Mouse (Mus musculus) heart, embryonic 15.5 days (tissue): ENCODE measurements around the gene Son. TPM values are rescaled to one million over a fixed set of nuclear protein-coding genes. Genes with fewer than 3 reads are reported as not detected.
A peak's percentile ranks its signal among the peaks of the same experiment; 100 is the strongest.

Experiments used
- ATAC-seq: fragments of 200-750 bp; cut with Nextera tagmentation; replicated peaks from 2 replicates; pipeline ENCODE4 v1.8.0; 2017; ENCODE audit warnings: low read depth, moderate TSS enrichment; ENCODE audit not compliant: insufficient number of reproducible peaks, insufficient read depth, low FRiP score
- H3K27ac ChIP-seq: fragments of 300-500 bp; sonication (generic); 2 replicates; pipeline ENCODE4 v1.5.1; 2015; ENCODE audit warnings: mild to moderate bottlenecking, inconsistent platforms
- H3K27me3 ChIP-seq: fragments of 300-500 bp; sonication (generic); 2 replicates; pipeline ENCODE4 v1.6.1; 2015; ENCODE audit warnings: inconsistent platforms
- H3K36me3 ChIP-seq: fragments of 300-500 bp; sonication (generic); 2 replicates; pipeline ENCODE4 v1.6.1; 2015; ENCODE audit warnings: mild to moderate bottlenecking, inconsistent platforms
- H3K4me1 ChIP-seq: fragments of 300-500 bp; sonication (generic); replicated peaks from 2 replicates; pipeline ENCODE4 v1.6.1; 2015; ENCODE audit warnings: inconsistent platforms
- H3K4me2 ChIP-seq: fragments of 300-500 bp; sonication (generic); 2 replicates; pipeline ENCODE4 v1.6.1; 2015; ENCODE audit warnings: inconsistent platforms, mild to moderate bottlenecking, moderate library complexity
- H3K4me3 ChIP-seq: fragments of 300-500 bp; sonication (generic); 2 replicates; pipeline ENCODE4 v1.5.1; 2015; ENCODE audit warnings: mild to moderate bottlenecking, inconsistent platforms
- H3K9ac ChIP-seq: fragments of 300-500 bp; sonication (generic); 2 replicates; pipeline ENCODE4 v1.6.1; 2015; ENCODE audit warnings: mild to moderate bottlenecking, inconsistent platforms
- H3K9me3 ChIP-seq: fragments of 300-500 bp; sonication (generic); replicated peaks from 2 replicates; pipeline ENCODE4 v1.6.1; 2016; ENCODE audit warnings: inconsistent platforms
- WGBS: fragments of 180-500 bp; shearing (Covaris S2); methylation state at CpG from one replicate; pipeline ENCODE4 v1.1.7; 2015; ENCODE audit warnings: mixed read lengths; 5-methylcytosine and 5-hydroxymethylcytosine counted together
- polyA plus RNA-seq: library from polyadenylated mRNA; unstranded; fragments of >200 nt; fragmentation: Nextera tagmentation; extraction: Ambion mirVana; gene quantifications from 2 replicates; pipeline ENCODE4 v1.2.1, GENCODE M21; 2015

The Son gene
- polyA plus RNA-seq, 1 experiment from 2014 or later, result 81.4 TPM

GRCm38 (mm10) chr16:91717399-91717798, 70.1 kb downstream of the Son start:
- H3K9ac ChIP-seq, result no peak overlapping the region
- H3K4me3 ChIP-seq, result no peak overlapping the region
- ATAC-seq, result 0 out of 2 replicates have a peak, but pooled peaks have one; percentile 16
- 65% methylated on average over 4 of the region's 4 CpGs for WGBS
- H3K4me2 ChIP-seq, result no peak overlapping the region
- peaks cover 38% of the 10 kb centered on the region for H3K36me3 ChIP-seq
- H3K27ac ChIP-seq, result no peak overlapping the region
- H3K27me3 ChIP-seq, result no peaks in the 10 kb centered on the region
- H3K4me1 ChIP-seq, result no peaks in the 10 kb centered on the region
- no peaks in the 10 kb centered on the region for H3K9me3 ChIP-seq

GRCm38 (mm10) chr16:91724247-91724646, 76.9 kb downstream of the Son start:
- H3K27ac ChIP-seq, result no peak overlapping the region
- H3K36me3 ChIP-seq, result 0 out of 2 replicates have a peak, but pooled peaks cover 9% of the 10 kb centered on the region
- H3K4me1 ChIP-seq, result peaks cover 12% of the 10 kb centered on the region
- ATAC-seq, result no peak
- no peak overlapping the region for H3K9ac ChIP-seq
- no peak overlapping the region for H3K4me2 ChIP-seq
- WGBS, result 52% methylated on average over 3 of the region's 3 CpGs
- no peaks in the 10 kb centered on the region for H3K27me3 ChIP-seq
- H3K4me3 ChIP-seq, result no peak overlapping the region
- H3K9me3 ChIP-seq, result no peaks in the 10 kb centered on the region

- H3K4me1 ChIP-seq, result peaks cover 28% of the 10 kb centered on the region
- H3K27me3 ChIP-seq, result no peaks in the 10 kb centered on the region
- peak overlapping the region; percentile 85 for H3K4me3 ChIP-seq
- H3K9ac ChIP-seq, result 0 out of 2 replicates have a peak overlapping the region, but pooled peaks have one; percentile 58
- H3K27ac ChIP-seq, result peak overlapping the region; percentile 70; the same call in 1 of the 2 replicates
- H3K36me3 ChIP-seq, result no peaks in the 10 kb centered on the region
- peak overlapping the region; percentile 66 for H3K4me2 ChIP-seq
- ATAC-seq, result no peak
- H3K9me3 ChIP-seq, result no peaks in the 10 kb centered on the region
- WGBS, result 86% methylated on average over 15 of the region's 15 CpGs
Measured at GRCm38 (mm10) chr16:91727433-91727832, 80.1 kb downstream of the Son start.

DNA sequence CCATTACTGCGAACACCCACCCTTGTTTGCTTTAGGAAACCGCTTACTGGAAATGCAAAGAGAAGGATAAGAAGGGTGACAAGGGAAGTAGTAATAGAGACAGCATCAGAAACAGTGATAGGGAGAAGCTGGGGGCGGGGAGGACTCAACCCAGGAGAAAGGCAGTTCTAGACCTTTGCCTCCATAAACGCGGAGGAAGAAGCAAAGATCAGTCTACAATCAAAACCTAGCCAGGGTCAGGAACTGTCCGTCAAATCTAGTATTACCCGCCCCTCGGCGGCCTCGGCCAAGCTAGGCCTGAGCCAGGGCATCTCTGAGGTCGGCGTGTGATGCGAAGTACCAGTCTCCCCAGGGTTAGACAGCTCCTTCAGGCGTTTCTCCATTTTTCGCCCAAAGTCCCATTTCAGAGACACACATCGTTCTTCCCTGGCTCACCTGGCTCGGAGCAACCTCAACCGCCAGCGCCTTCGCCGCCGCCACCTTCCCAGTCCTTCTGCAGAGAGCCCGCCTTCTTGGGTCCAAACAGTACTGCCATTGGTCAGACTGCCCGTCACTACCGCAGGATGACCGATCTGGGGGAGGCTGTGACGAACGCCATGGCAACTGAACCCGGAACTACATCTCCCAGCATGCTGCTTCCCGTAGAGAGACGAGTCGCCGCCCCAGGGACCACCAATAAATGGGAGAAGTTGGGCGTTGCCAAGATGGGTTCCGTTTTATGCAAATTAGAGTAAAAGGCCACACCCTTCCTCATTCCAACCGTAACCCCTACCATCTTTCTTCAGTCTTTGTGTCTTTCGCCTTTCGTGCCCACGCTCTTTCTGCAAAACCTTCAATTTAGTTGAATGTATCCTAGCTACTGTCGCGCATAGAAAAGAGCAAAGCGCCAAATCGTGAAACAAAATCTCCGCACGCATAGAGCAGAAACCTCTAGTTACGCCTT, 81.1 kb downstream of the Son start, which contains the start of gene Cryzl1:
TSS of gene Cryzl1 (minus strand) at position 853 of the 943 bp plus-strand sequence.
- Histone ChIP-seq H3K9me3 (no peaks in the 10 kb centered on the region), H3K9ac (peak within 1 kb of the TSS; percentile 78), H3K27me3 (no peaks in the 10 kb centered on the region)

More for the DNA sequence above, 81.1 kb downstream of the Son start, which contains the start of gene Cryzl1:
- Histone ChIP-seq H3K36me3 (no peaks in the 10 kb centered on the region), H3K4me2 (peak within 1 kb of the TSS; percentile 76), H3K4me3 (peak within 1 kb of the TSS; percentile 85), H3K27ac (peak within 1 kb of the TSS; percentile 95), H3K4me1 (peaks cover 28% of the 10 kb centered on the region)
- ATAC-seq, result peak; percentile 92
- WGBS, result under 1% methylated on average over 46 of the region's 46 CpGs

Other genes with a start within 250 kb of the Son start
- gene Il10rb, start 241.3 kb upstream of the Son start, polyA plus RNA-seq, result 57.9 and 58.9 TPM in 2 replicates
- 32.7 and 43.0 TPM in 2 replicates for gene Ifnar1, start 162.3 kb upstream of the Son start, polyA plus RNA-seq
- 114 and 129 TPM in 2 replicates for gene Ifngr2, start 100.4 kb upstream of the Son start, polyA plus RNA-seq
- 55.7 and 59.1 TPM in 2 replicates for gene Tmem50b, start 49.7 kb upstream of the Son start, polyA plus RNA-seq
- 4.6 and 7.0 TPM in 2 replicates for gene Dnajc28, start 28.5 kb upstream of the Son start, polyA plus RNA-seq
- 61.2 and 78.8 TPM in 2 replicates for gene Gart, start 554 bp upstream of the Son start, polyA plus RNA-seq
- 10.7 and 12.3 TPM in 2 replicates for gene Donson, start 41.3 kb downstream of the Son start, polyA plus RNA-seq
- gene Cryzl1, start 81.5 kb downstream of the Son start, polyA plus RNA-seq, result 50.7 and 56.2 TPM in 2 replicates
- 17.6 and 22.3 TPM in 2 replicates for gene Itsn1, start 81.8 kb downstream of the Son start, polyA plus RNA-seq